Mouse (Mus musculus): ENCODE data around the gene Nit1. TPM values are rescaled to one million over a fixed set of nuclear protein-coding genes. Genes with fewer than 3 reads are reported as not detected.
A peak's percentile ranks its signal among the peaks of the same experiment; 100 is the strongest.
"Not testable (repeated sequence)": the region's sequence is repeated elsewhere in the genome, so short reads cannot be mapped to it uniquely, and the experiment has no call there.

Nit1 gene
- total and polyA plus RNA-seq, 2 experiments from 2014 or later = 45.9 to 49.0 TPM

DNA sequence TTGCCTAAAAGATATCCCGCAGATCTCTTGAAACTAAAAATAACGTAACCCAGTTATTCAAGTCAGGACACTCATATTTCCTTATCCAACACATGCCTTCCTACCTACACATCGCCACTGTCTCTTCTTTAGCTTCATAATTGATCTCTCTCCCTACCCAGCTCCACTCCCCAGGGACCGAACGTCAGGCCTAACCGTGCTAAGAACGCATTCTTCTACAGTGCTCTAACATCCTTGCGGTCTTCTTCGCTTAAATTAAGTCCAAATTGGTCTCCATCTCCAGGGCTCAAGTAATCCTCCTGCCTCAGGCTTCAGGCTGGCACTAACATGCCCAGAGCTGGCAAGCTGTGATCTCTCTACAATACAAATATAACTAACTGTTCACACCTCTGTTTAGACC lies 17.2 kb downstream of the Nit1 start:
- Histone ChIP-seq H3K27me3 (ENCODE audit: insufficient read depth, low read length) (no peaks in the 10 kb centered on the region), H3K4me2 (ENCODE audit: low read depth, low read length) (peak overlapping the region; percentile 77), H3K4me3 (ENCODE audit: low read length) (peak overlapping the region; percentile 89), H3K9ac (replicated peaks; ENCODE audit: low read length) (peak overlapping the region; percentile 93), H3K27ac (peak overlapping the region; percentile 99), H3K4me1 (ENCODE audit: insufficient read depth, low read length) (peaks cover 14% of the 10 kb centered on the region; the same call in 1 of the 2 replicates), H3K9me3 (ENCODE audit: low read length) (no peaks in the 10 kb centered on the region), H3K36me3 (ENCODE audit: insufficient read depth, low read length) (no peaks in the 10 kb centered on the region)
- WGBS = 27% methylated on average over 9 of the region's 9 CpGs
- ATAC-seq = no peak
- no peak for TF ChIP-seq CTCF (IDR thresholded peaks at IDR 0.05; ENCODE audit: low read depth)
- peak; percentile 57 for DNase-seq (ENCODE audit: low spot score)

DNA sequence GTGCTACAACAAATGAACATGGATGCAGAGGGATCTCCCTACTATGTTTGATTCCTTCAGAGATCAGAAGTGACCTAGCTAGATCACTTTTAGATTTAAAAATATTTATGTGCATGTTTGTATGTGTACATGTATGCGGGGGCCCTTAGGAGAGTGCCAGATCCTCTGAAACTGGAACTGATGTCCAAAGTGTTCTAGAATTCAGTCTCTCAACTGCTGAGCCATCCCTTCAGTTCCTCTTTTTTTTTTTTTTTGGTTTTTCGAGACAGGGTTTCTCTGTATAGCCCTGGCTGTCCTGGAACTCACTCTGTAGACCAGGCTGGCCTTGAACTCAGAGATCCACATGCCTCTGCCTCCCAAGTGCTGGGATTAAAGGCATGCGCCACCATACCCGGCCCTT lies 18.9 kb downstream of the Nit1 start:
- H3K9me3 ChIP-seq (ENCODE audit: low read length); DNase-seq (ENCODE audit: low spot score); H3K4me2 ChIP-seq (ENCODE audit: low read depth, low read length); H3K9ac ChIP-seq (replicated peaks; ENCODE audit: low read length); ATAC-seq; H3K27me3 ChIP-seq (ENCODE audit: insufficient read depth, low read length); H3K27ac ChIP-seq; H3K36me3 ChIP-seq (ENCODE audit: insufficient read depth, low read length); H3K4me3 ChIP-seq (ENCODE audit: low read length): not testable (repeated sequence)
- WGBS = 92% methylated on average over 4 of the region's 4 CpGs
- H3K4me1 ChIP-seq (ENCODE audit: insufficient read depth, low read length) = peaks cover 14% of the 10 kb centered on the region; the same call in 1 of the 2 replicates

DNA sequence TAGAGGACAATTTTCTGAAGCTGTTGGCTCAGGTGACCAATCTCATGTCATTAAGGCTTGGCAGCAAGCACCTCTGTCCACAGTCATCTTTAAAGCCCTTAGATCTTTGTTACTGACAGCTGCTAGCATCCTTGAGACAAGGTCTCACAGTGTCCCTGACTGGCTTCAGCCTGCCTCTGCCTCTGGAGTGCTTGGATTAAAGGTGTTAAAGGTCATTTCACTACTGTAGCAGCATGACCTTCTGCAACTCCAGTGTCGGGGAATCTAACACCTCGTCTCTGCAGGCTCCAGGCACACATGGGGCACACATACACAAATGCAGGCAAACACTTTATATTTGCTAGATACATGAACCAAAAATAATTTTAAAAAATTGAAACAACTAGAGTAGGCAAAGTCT lies 19.9 kb downstream of the Nit1 start:
- H3K27me3 ChIP-seq (ENCODE audit: insufficient read depth, low read length) = no peaks in the 10 kb centered on the region
- WGBS = 85% methylated on average over 2 of the region's 2 CpGs
- H3K4me2 ChIP-seq (ENCODE audit: low read depth, low read length) = no peak overlapping the region
- H3K36me3 ChIP-seq (ENCODE audit: insufficient read depth, low read length) = no peaks in the 10 kb centered on the region
- H3K27ac ChIP-seq = no peak overlapping the region
- TF ChIP-seq CTCF (IDR thresholded peaks at IDR 0.05; ENCODE audit: low read depth) = no peak
- no peaks in the 10 kb centered on the region for H3K9me3 ChIP-seq (ENCODE audit: low read length)
- no peak overlapping the region for H3K9ac ChIP-seq (replicated peaks; ENCODE audit: low read length)
- DNase-seq (ENCODE audit: low spot score) (no peak), ATAC-seq (no peak)
- peaks cover 10% of the 10 kb centered on the region; the same call in 1 of the 2 replicates for H3K4me1 ChIP-seq (ENCODE audit: insufficient read depth, low read length)
- no peak overlapping the region for H3K4me3 ChIP-seq (ENCODE audit: low read length)

DNA sequence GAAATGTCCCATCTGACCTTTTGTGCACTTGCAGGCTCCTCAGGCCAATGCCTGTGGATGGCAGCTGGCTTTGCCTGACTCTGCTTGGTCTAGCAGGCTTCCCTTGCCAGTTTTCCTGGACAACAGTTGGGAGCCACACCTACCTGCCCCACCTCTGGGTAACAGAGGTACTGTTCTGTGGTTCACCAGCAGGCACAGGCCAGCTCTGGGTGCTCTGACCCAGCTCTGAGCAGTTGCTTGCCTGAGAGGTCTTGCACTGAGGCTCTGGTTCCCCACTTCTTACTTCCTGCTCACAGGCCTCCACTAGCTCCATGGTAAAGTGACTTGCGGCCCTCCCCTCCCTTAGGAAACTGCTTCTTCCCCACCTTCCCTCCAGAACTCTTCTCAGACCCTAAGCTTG lies 23.4 kb downstream of the Nit1 start:
- no peak overlapping the region for H3K9ac ChIP-seq (replicated peaks; ENCODE audit: low read length)
- DNase-seq (ENCODE audit: low spot score) (no peak), ATAC-seq (no peak; the same call in 1 of the 2 replicates)
- TF ChIP-seq CTCF (IDR thresholded peaks at IDR 0.05; ENCODE audit: low read depth) = no peak
- no peak overlapping the region for H3K27ac ChIP-seq
- WGBS = 83% methylated on average over 1 of the region's 1 CpGs
- no peak overlapping the region for H3K4me2 ChIP-seq (ENCODE audit: low read depth, low read length)
- no peaks in the 10 kb centered on the region for H3K27me3 ChIP-seq (ENCODE audit: insufficient read depth, low read length)
- no peak overlapping the region for H3K4me3 ChIP-seq (ENCODE audit: low read length)
- no peaks in the 10 kb centered on the region for H3K36me3 ChIP-seq (ENCODE audit: insufficient read depth, low read length)
- no peaks in the 10 kb centered on the region for H3K9me3 ChIP-seq (ENCODE audit: low read length)
- H3K4me1 ChIP-seq (ENCODE audit: insufficient read depth, low read length) = no peaks in the 10 kb centered on the region

DNA sequence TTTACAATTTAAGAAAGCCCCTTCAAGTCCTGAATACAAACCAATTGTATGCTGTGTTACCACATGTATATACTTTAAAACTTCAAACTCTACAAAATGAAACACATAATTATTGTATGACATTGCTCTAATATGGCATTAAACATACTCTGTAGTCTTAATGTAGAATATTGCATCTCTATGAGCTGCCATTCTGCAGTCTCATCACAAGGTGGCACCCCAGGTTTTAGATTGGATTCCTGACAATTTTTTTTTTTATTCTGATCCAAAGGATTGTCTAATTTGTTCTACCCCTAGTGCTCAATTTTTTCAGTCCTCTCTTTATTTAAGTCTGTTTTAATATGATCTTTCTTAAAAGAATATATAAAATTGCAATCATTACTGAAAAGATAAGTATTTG lies 24.0 kb downstream of the Nit1 start:
- H3K4me2 ChIP-seq (ENCODE audit: low read depth, low read length) = no peak overlapping the region
- H3K27ac ChIP-seq = no peak overlapping the region
- H3K9me3 ChIP-seq (ENCODE audit: low read length) = no peaks in the 10 kb centered on the region
- no peak overlapping the region for H3K4me3 ChIP-seq (ENCODE audit: low read length)
- no peaks in the 10 kb centered on the region for H3K36me3 ChIP-seq (ENCODE audit: insufficient read depth, low read length)
- ATAC-seq (no peak), DNase-seq (ENCODE audit: low spot score) (peak; percentile 59)
- no peak overlapping the region for H3K9ac ChIP-seq (replicated peaks; ENCODE audit: low read length)
- H3K4me1 ChIP-seq (ENCODE audit: insufficient read depth, low read length) = no peaks in the 10 kb centered on the region
- peak; percentile 72 for TF ChIP-seq CTCF (IDR thresholded peaks at IDR 0.05; ENCODE audit: low read depth)
- no peaks in the 10 kb centered on the region for H3K27me3 ChIP-seq (ENCODE audit: insufficient read depth, low read length)

DNA sequence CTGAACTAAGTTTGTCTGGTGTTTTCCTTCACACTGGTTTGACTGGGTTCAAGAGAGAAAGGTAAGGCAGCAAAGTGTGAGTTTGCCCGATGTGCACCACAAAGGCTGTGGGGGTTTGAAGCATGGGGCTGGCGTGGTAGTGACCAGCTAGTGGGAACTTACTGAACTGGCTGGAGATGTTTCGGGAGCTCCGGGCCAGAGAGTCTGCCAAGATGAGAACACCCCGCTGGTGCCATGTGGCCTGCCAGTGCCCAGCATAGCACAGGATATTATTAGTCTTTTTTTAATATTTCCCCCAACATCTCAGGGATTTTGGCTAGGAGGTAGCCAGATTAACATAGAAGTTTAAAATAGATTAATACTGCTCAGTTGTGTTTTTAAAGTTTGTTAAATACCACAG lies 25.3 kb downstream of the Nit1 start:
- WGBS = 15% methylated on average over 5 of the region's 5 CpGs

DNA sequence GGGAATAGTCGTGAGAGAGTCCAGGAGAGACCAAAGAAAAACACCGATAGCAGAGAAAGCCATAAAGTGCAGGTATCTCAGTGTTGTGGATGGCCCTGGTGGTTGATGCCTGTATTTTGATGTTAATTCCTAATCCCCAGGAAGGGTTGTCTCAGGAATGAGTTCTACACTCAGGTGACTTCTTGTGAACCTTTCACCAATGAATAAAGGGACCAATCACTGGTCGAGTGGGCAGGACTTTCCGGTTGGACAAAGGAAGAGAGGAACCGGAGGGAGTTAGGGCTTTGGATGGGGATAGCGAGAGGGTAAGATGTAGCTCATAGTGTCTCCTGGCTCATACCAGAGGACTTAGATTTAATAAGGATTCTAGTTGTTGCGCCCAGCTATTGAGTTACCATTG lies 25.7 kb downstream of the Nit1 start:
- ATAC-seq (no peak; the same call in 1 of the 2 replicates), DNase-seq (ENCODE audit: low spot score) (no peak)
- no peak overlapping the region for H3K27ac ChIP-seq
- H3K9ac ChIP-seq (replicated peaks; ENCODE audit: low read length) = no peak overlapping the region
- H3K4me1 ChIP-seq (ENCODE audit: insufficient read depth, low read length) = no peaks in the 10 kb centered on the region
- H3K27me3 ChIP-seq (ENCODE audit: insufficient read depth, low read length) = no peaks in the 10 kb centered on the region
- H3K9me3 ChIP-seq (ENCODE audit: low read length) = no peaks in the 10 kb centered on the region
- 20% methylated on average over 7 of the region's 7 CpGs for WGBS
- peak overlapping the region; percentile 13; the same call in 1 of the 2 replicates for H3K4me2 ChIP-seq (ENCODE audit: low read depth, low read length)
- no peak overlapping the region for H3K4me3 ChIP-seq (ENCODE audit: low read length)
- no peaks in the 10 kb centered on the region for H3K36me3 ChIP-seq (ENCODE audit: insufficient read depth, low read length)
- no peak for TF ChIP-seq CTCF (IDR thresholded peaks at IDR 0.05; ENCODE audit: low read depth)

More for the DNA sequence above, 25.3 kb downstream of the Nit1 start:
- DNase-seq (ENCODE audit: low spot score) = no peak
- ATAC-seq = no peak
- Histone ChIP-seq H3K27me3 (ENCODE audit: insufficient read depth, low read length) (no peaks in the 10 kb centered on the region), H3K4me3 (ENCODE audit: low read length) (no peak overlapping the region), H3K27ac (no peak overlapping the region), H3K36me3 (ENCODE audit: insufficient read depth, low read length) (no peaks in the 10 kb centered on the region), H3K4me1 (ENCODE audit: insufficient read depth, low read length) (no peaks in the 10 kb centered on the region), H3K4me2 (ENCODE audit: low read depth, low read length) (peak overlapping the region; percentile 13; the same call in 1 of the 2 replicates), H3K9me3 (ENCODE audit: low read length) (no peaks in the 10 kb centered on the region), H3K9ac (replicated peaks; ENCODE audit: low read length) (no peak overlapping the region)
- no peak for TF ChIP-seq CTCF (IDR thresholded peaks at IDR 0.05; ENCODE audit: low read depth)
